Mouse (Mus musculus) kidney, embryonic 15.5 days (tissue): ENCODE results near the gene Art5. TPM values are rescaled to one million over a fixed set of nuclear protein-coding genes. Genes with fewer than 3 reads are reported as not detected.
"Not testable (repeated sequence)": the region's sequence is repeated elsewhere in the genome, so short reads cannot be mapped to it uniquely, and the experiment has no call there.

Source experiments
- ATAC-seq: fragments of 200-750 bp; cut with Nextera tagmentation; replicated peaks from 2 replicates; pipeline ENCODE4 v1.8.0; 2017; ENCODE audit warnings: moderate TSS enrichment; ENCODE audit not compliant: low FRiP score
- H3K27ac ChIP-seq: fragments of 300-500 bp; sonication (generic); 2 replicates; pipeline ENCODE4 v1.5.1; 2015; ENCODE audit warnings: mild to moderate bottlenecking, inconsistent platforms
- H3K27me3 ChIP-seq: fragments of 300-500 bp; sonication (generic); 2 replicates; pipeline ENCODE4 v1.6.1; 2015; ENCODE audit warnings: inconsistent platforms
- H3K36me3 ChIP-seq: fragments of 300-500 bp; sonication (generic); 2 replicates; pipeline ENCODE4 v1.6.1; 2015; ENCODE audit warnings: inconsistent platforms
- H3K4me1 ChIP-seq: fragments of 300-500 bp; sonication (generic); 2 replicates; pipeline ENCODE4 v1.6.1; 2015; ENCODE audit warnings: inconsistent platforms
- H3K4me2 ChIP-seq: fragments of 300-500 bp; sonication (generic); 2 replicates; pipeline ENCODE4 v1.6.1; 2015; ENCODE audit warnings: moderate library complexity, mild to moderate bottlenecking, inconsistent platforms
- H3K4me3 ChIP-seq: fragments of 300-500 bp; sonication (generic); replicated peaks from 2 replicates; pipeline ENCODE4 v1.5.1; 2015; ENCODE audit warnings: mild to moderate bottlenecking, inconsistent platforms
- H3K9ac ChIP-seq: fragments of 300-500 bp; sonication (generic); 2 replicates; pipeline ENCODE4 v1.6.1; 2015; ENCODE audit warnings: mild to moderate bottlenecking, inconsistent platforms
- H3K9me3 ChIP-seq: fragments of 300-500 bp; sonication (generic); replicated peaks from 2 replicates; pipeline ENCODE4 v1.6.1; 2016; ENCODE audit warnings: inconsistent platforms
- whole genome bisulfite sequencing: fragments of 180-500 bp; shearing (Covaris S2); methylation state at CpG from one replicate; pipeline ENCODE4 v1.1.7; 2015; ENCODE audit warnings: mixed read lengths; 5-methylcytosine and 5-hydroxymethylcytosine counted together
- polyA plus RNA-seq: library from polyadenylated mRNA; unstranded; fragments of >200 nt; fragmentation: Nextera tagmentation; extraction: Ambion mirVana; gene quantifications from 2 replicates; pipeline ENCODE4 v1.2.1, GENCODE M21; 2015

Gene Art5
- polyA plus RNA-seq, 1 experiment from 2014 or later: 1.6 TPM

DNA sequence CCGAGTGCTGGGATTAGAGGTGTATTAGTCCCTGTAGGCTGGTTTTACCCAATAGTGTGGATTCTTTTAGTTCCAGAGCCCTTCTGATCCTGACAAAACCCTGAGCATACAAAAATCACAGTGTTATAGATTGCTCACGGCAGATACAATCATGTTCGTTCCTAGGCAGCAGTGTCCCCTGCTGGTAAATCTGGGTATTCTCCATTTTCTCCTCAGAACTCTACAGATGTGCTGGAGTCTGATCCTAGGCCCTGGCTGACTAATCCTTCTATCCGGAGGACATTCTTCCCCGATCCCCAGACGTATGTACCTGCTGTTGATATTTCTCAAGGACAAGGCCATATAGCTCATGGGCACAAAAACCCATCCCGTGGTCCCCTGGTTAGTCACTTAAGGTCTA, 30.8 kb downstream of the Art5 start:
- Histone ChIP-seq H3K36me3 (peaks cover 96% of the 10 kb centered on the region), H3K27me3 (no peaks in the 10 kb centered on the region), H3K4me1 (no peaks in the 10 kb centered on the region), H3K4me3 (no peak overlapping the region), H3K4me2 (no peak overlapping the region), H3K9ac (no peak overlapping the region), H3K27ac (no peak overlapping the region), H3K9me3 (no peaks in the 10 kb centered on the region)
- WGBS: 83% methylated on average over 7 of the region's 7 CpGs
- ATAC-seq: no peak

- ATAC-seq: no peak
- H3K4me3 ChIP-seq: no peak overlapping the region
- no peak overlapping the region for H3K4me2 ChIP-seq
- no peak overlapping the region for H3K9ac ChIP-seq
- H3K4me1 ChIP-seq: no peaks in the 10 kb centered on the region
- no peaks in the 10 kb centered on the region for H3K27me3 ChIP-seq
- peaks cover 95% of the 10 kb centered on the region for H3K36me3 ChIP-seq
- no peaks in the 10 kb centered on the region for H3K9me3 ChIP-seq
- no peak overlapping the region for H3K27ac ChIP-seq
- 73% methylated on average over 7 of the region's 7 CpGs for WGBS
These were observed 32.5 kb downstream of the Art5 start for GRCm38 (mm10) chr7:102076714-102077296.

DNA sequence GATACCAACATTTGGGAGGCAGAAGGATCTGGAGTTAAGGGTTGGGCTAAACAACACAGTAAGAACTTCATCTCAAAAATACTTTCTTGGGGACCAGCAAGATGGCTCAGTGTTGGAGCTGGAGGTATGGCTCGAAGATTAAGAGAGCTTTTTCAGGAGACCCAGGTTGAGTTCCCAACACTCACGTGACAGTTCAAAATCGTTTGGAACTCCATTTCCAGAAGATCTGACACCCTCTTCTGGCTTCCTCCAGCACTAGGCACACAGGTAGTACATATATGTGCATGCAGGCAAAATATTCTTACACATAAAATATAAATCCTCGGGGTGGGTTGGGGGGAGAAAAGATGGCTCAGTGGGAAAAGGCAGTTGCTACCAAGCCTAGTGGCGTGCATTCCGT, 42.9 kb downstream of the Art5 start:
- H3K4me2 ChIP-seq: peak overlapping the region; percentile 68
- no peaks in the 10 kb centered on the region for H3K27me3 ChIP-seq
- H3K36me3 ChIP-seq: peaks cover 23% of the 10 kb centered on the region
- no peak for ATAC-seq
- peak overlapping the region; percentile 73 for H3K9ac ChIP-seq
- 71% methylated on average over 6 of the region's 6 CpGs for WGBS
- peak overlapping the region; percentile 82 for H3K4me3 ChIP-seq
- peaks cover 35% of the 10 kb centered on the region for H3K4me1 ChIP-seq
- H3K9me3 ChIP-seq: no peaks in the 10 kb centered on the region
- H3K27ac ChIP-seq: 0 out of 2 replicates have a peak overlapping the region, but pooled peaks have one; percentile 92

- peak within 1 kb of the TSS; percentile 68 for H3K4me2 ChIP-seq
- peak within 1 kb of the TSS; percentile 73 for H3K9ac ChIP-seq
- H3K9me3 ChIP-seq: no peaks in the 10 kb centered on the region
- peak; percentile 99 for ATAC-seq
- H3K27ac ChIP-seq: peak within 1 kb of the TSS; percentile 92
- H3K4me1 ChIP-seq: peaks cover 35% of the 10 kb centered on the region
- H3K27me3 ChIP-seq: no peaks in the 10 kb centered on the region
- peak within 1 kb of the TSS; percentile 82 for H3K4me3 ChIP-seq
- WGBS: under 1% methylated on average over 56 of the region's 56 CpGs
- peaks cover 14% of the 10 kb centered on the region; the same call in 1 of the 2 replicates for H3K36me3 ChIP-seq
These were observed 44.0 kb downstream of the Art5 start, which contains the start of the genes Rnf121, Xndc1 and Xntrpc for GRCm38 (mm10) chr7:102065046-102065891. TSS of gene Rnf121 (minus strand) at chr7:102065469. TSS of gene Xndc1 (plus strand) at chr7:102065511. TSS of gene Xntrpc (plus strand) at chr7:102065713.

- Histone ChIP-seq H3K4me3 (peak overlapping the region; percentile 82), H3K27me3 (no peaks in the 10 kb centered on the region), H3K9me3 (no peaks in the 10 kb centered on the region), H3K36me3 (peaks cover 16% of the 10 kb centered on the region), H3K9ac (peak overlapping the region; percentile 73), H3K27ac (peak overlapping the region; percentile 92; the same call in 1 of the 2 replicates), H3K4me2 (peak overlapping the region; percentile 68), H3K4me1 (peaks cover 35% of the 10 kb centered on the region)
- peak; percentile 34 for ATAC-seq
- WGBS: under 1% methylated on average over 9 of the region's 9 CpGs
These were observed 44.6 kb downstream of the Art5 start for GRCm38 (mm10) chr7:102064655-102065045.

DNA sequence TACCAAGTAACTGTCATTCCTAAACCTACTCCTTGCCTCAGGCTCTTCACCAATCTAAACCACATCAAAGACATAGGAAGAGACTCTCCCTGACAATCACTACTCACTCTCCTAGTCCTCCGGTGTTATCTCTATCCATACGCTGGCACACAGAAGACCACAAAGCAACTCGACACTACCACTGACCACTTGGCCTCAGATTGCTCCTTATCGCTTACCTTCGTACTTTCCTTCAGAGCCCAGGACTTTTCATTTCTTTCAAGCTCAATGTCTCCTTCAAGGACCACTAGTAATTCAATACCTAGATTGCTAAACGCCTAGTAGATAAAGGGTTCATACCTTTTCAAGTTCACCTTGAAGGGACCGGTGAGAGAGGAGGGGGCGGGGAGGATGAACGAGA, 45.4 kb downstream of the Art5 start:
- H3K4me1 ChIP-seq: peaks cover 35% of the 10 kb centered on the region
- H3K9ac ChIP-seq: no peak overlapping the region
- peak overlapping the region; percentile 82 for H3K4me3 ChIP-seq
- H3K9me3 ChIP-seq: no peaks in the 10 kb centered on the region
- no peak overlapping the region for H3K27ac ChIP-seq
- H3K4me2 ChIP-seq: peak overlapping the region; percentile 68
- peaks cover 22% of the 10 kb centered on the region for H3K36me3 ChIP-seq
- 81% methylated on average over 9 of the region's 9 CpGs for WGBS
- H3K27me3 ChIP-seq: no peaks in the 10 kb centered on the region
- ATAC-seq: no peak

GRCm38 (mm10) chr7:102062203-102062602, 47.1 kb downstream of the Art5 start:
- H3K4me1 ChIP-seq: peaks cover 33% of the 10 kb centered on the region
- H3K36me3 ChIP-seq: peaks cover 27% of the 10 kb centered on the region
- no peaks in the 10 kb centered on the region for H3K27me3 ChIP-seq
- H3K4me3 ChIP-seq: no peak overlapping the region
- H3K27ac ChIP-seq: peak overlapping the region; percentile 34; the same call in 1 of the 2 replicates
- no peak overlapping the region for H3K9ac ChIP-seq
- H3K4me2 ChIP-seq: 0 out of 2 replicates have a peak overlapping the region, but pooled peaks have one; percentile 2
- WGBS: 58% methylated on average over 1 of the region's 1 CpGs
- no peaks in the 10 kb centered on the region for H3K9me3 ChIP-seq
- no peak for ATAC-seq

- Histone ChIP-seq H3K4me3 (no peak overlapping the region), H3K27me3 (no peaks in the 10 kb centered on the region), H3K9ac (no peak overlapping the region), H3K4me2 (no peak overlapping the region), H3K4me1 (peaks cover 27% of the 10 kb centered on the region), H3K27ac (no peak overlapping the region), H3K36me3 (peaks cover 36% of the 10 kb centered on the region), H3K9me3 (no peaks in the 10 kb centered on the region)
- ATAC-seq: no peak
- 91% methylated on average over 3 of the region's 3 CpGs for WGBS
These were observed 47.9 kb downstream of the Art5 start for GRCm38 (mm10) chr7:102061353-102061752.

- not testable (repeated sequence) for H3K4me2 ChIP-seq, H3K4me3 ChIP-seq, H3K27me3 ChIP-seq, H3K4me1 ChIP-seq, H3K9ac ChIP-seq, H3K27ac ChIP-seq, H3K9me3 ChIP-seq, ATAC-seq
- H3K36me3 ChIP-seq: peaks cover 30% of the 10 kb centered on the region
These were observed 60.8 kb downstream of the Art5 start for GRCm38 (mm10) chr7:102048524-102048923.

Other genes with a start within 250 kb of the Art5 start
- gene Anapc15, start 245.8 kb downstream of the Art5 start, polyA plus RNA-seq: 75.1 and 78.9 TPM in 2 replicates
- 51.0 and 63.0 TPM in 2 replicates for gene Folr1, start 238.7 kb downstream of the Art5 start, polyA plus RNA-seq
- gene Lamtor1, start 203.6 kb downstream of the Art5 start, polyA plus RNA-seq: 151 and 158 TPM in 2 replicates
- 0.24 and 0.53 TPM in 2 replicates for gene Tomt, start 203.1 kb downstream of the Art5 start, polyA plus RNA-seq
- gene Lrrc51, start 175.6 kb downstream of the Art5 start, polyA plus RNA-seq: 9.2 and 9.9 TPM in 2 replicates
- gene Numa1, start 175.4 kb downstream of the Art5 start, polyA plus RNA-seq: 70.1 and 73.5 TPM in 2 replicates
- 2.5 and 3.0 TPM in 2 replicates for gene Il18bp, start 90.8 kb downstream of the Art5 start, polyA plus RNA-seq
- gene Rnf121, start 44.0 kb downstream of the Art5 start, polyA plus RNA-seq: 28.3 and 28.4 TPM in 2 replicates
- 33.9 and 39.0 TPM in 2 replicates for gene Xndc1, start 44.0 kb downstream of the Art5 start, polyA plus RNA-seq
- gene Xntrpc, start 43.8 kb downstream of the Art5 start, polyA plus RNA-seq: 1.6 and 1.7 TPM in 2 replicates
- gene Trpc2, start 26.4 kb downstream of the Art5 start, polyA plus RNA-seq: not detected in 2 replicates
- gene Art1, start 7.7 kb downstream of the Art5 start, polyA plus RNA-seq: 2.4 and 3.4 TPM in 2 replicates
- gene Chrna10, start 7.3 kb upstream of the Art5 start, polyA plus RNA-seq: not detected in 2 replicates
- 39.0 TPM in 2 replicates for gene Nup98, start 100.7 kb upstream of the Art5 start, polyA plus RNA-seq
- 72.3 and 75.2 TPM in 2 replicates for gene Pgap2, start 100.7 kb upstream of the Art5 start, polyA plus RNA-seq
- 53.1 and 59.1 TPM in 2 replicates for gene Rhog, start 146.6 kb upstream of the Art5 start, polyA plus RNA-seq
- gene Stim1, start 158.3 kb upstream of the Art5 start, polyA plus RNA-seq: 14.8 and 16.2 TPM in 2 replicates